Mouse (Mus musculus) mature B cell (primary cell): ENCODE results near the gene Irak3.

Experiments
- in situ Hi-C: fragments of 300-500 bp; cut with MboI; formaldehyde crosslinking; loops from 2 replicates; pipeline ENCODE4 v1.14.3; 2019

Irak3 gene

GRCm38 (mm10) chr10:120204591-120205210, 2.8 kb upstream of the Irak3 start:
- in situ Hi-C loops: no loop called here

GRCm38 (mm10) chr10:120202467-120203250, 729 bp upstream of the Irak3 start:
- in situ Hi-C loops: no loop called here

- in situ Hi-C loops: no loop called here
Measured at GRCm38 (mm10) chr10:120201131-120201921, 604 bp downstream of the Irak3 start, which contains the start of gene Tmbim4. Gene Tmbim4, plus strand, starts transcription at chr10:120201590.

GRCm38 (mm10) chr10:120197061-120197835, 4.7 kb downstream of the Irak3 start:
- in situ Hi-C loops: no loop called here

GRCm38 (mm10) chr10:120193255-120193654, 8.7 kb downstream of the Irak3 start:
- in situ Hi-C loops: no loop called here

GRCm38 (mm10) chr10:120192278-120192677, 9.7 kb downstream of the Irak3 start:
- in situ Hi-C loops: no loop called here

- in situ Hi-C loops: no loop called here
Measured at GRCm38 (mm10) chr10:120191165-120191564, 10.8 kb downstream of the Irak3 start.

GRCm38 (mm10) chr10:120189782-120190181, 12.1 kb downstream of the Irak3 start:
- in situ Hi-C loops: no loop called here

GRCm38 (mm10) chr10:120189276-120189675, 12.7 kb downstream of the Irak3 start:
- in situ Hi-C loops: no loop called here

- in situ Hi-C loops: no loop called here
Measured at GRCm38 (mm10) chr10:120188513-120188912, 13.4 kb downstream of the Irak3 start.

- in situ Hi-C loops: no loop called here
Measured at GRCm38 (mm10) chr10:120183342-120183741, 18.6 kb downstream of the Irak3 start.

GRCm38 (mm10) chr10:120182887-120183286, 19.0 kb downstream of the Irak3 start:
- in situ Hi-C loops: no loop called here

GRCm38 (mm10) chr10:120174192-120174705, 27.7 kb downstream of the Irak3 start:
- in situ Hi-C loops: no loop called here

GRCm38 (mm10) chr10:120171340-120171739, 30.6 kb downstream of the Irak3 start:
- in situ Hi-C loops: no loop called here

- in situ Hi-C loops: no loop called here
Measured at GRCm38 (mm10) chr10:120170277-120170676, 31.7 kb downstream of the Irak3 start.

- in situ Hi-C loops: no loop called here
Measured at GRCm38 (mm10) chr10:120169841-120170240, 32.1 kb downstream of the Irak3 start.

- in situ Hi-C loops: no loop called here
Measured at GRCm38 (mm10) chr10:120169064-120169463, 32.9 kb downstream of the Irak3 start.

- in situ Hi-C loops: no loop called here
Measured at GRCm38 (mm10) chr10:120168070-120168469, 33.9 kb downstream of the Irak3 start.

- in situ Hi-C loops: no loop called here
Measured at GRCm38 (mm10) chr10:120165793-120166503, 36.0 kb downstream of the Irak3 start.

- in situ Hi-C loops: no loop called here
Measured at GRCm38 (mm10) chr10:120164931-120165792, 36.8 kb downstream of the Irak3 start.
